Mouse (Mus musculus): ENCODE results near the gene Myt1l.

The Myt1l gene

DNA sequence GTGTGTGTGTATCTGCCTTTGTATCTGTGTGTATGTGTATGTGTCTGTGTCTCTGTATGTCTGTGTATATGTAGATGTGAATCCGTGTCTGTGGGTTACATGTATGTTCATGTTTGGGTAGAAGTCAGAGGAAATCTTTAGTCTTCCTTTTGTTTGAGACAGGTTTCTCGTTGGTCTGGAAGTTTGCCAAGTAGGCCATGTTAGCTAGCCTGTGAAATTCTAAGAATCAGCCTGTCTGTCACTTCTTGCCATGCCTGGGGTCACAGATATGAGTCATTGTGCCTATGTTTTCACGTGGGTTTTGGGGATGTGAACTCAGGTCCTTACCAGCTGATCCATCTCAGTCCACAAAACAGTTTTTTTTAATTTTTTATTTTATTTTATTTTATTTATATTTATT is 128.9 kb downstream of the Myt1l start:
- no peak for DNase-seq (ENCODE audit: low spot score)

- no peak for DNase-seq (ENCODE audit: low spot score)
These were observed 129.7 kb downstream of the Myt1l start for GRCm38 (mm10) chr12:29657870-29658269.

DNA sequence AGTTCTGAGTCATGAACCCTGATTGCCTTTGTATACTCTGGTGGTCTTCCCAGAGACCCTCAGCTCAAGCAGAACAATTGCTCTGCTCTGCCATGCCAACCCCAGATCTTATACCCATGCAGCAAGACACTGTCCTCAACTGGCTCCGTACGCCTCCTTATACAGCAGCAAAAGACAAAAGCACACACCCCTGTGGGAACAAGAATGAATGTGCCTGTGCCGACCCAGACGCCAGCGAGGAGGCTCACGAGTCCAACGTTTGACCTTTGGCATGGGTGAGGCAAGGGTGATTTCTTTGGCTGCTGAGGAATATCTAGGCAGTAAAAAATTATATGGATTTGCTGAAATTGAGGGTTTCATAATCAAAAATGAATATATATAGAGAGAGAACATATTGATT is 143.8 kb downstream of the Myt1l start:
- no peak for DNase-seq (ENCODE audit: low spot score)

GRCm38 (mm10) chr12:29675594-29676362 is 147.6 kb downstream of the Myt1l start:
- DNase-seq (ENCODE audit: low spot score) = peak; percentile 7

DNA sequence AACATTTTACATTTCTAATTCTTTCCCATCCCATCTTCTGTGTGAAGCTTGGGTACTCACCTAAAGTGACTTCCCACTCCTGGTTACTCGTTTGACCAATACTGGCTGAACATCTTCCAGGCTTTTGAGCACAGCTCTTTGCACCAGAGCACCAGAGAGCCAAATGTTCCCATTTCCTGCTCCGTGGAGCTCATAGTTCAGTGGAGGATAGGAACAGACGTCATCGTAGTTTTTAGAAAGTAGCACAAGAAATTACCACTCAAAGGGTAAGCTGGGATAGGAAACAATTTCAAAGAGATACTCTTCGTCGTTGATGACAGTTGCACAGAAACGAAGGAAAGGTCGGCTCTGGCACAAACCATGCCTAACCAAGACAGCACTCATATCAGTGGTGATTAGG is 154.2 kb downstream of the Myt1l start:
- no peak for DNase-seq (ENCODE audit: low spot score)

DNA sequence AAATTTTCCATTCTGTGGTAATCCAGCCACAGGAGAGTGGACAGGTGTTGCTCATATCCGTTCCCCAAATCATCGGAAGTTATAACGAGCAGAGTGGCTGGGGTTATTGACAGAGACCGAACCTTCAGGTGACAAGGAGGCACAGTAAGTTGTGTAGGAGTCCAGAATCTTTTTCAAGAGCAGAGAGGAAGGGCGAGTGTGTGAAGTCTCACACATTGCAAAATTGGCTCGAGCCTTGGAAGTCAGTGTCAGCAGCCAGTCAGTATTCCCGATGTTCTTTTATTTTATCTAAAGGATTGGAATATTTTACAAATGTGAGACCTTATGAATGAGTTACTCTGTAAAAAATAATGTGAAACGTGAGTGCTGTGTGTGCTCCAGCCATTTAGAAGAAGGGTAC is 154.8 kb downstream of the Myt1l start:
- no peak for DNase-seq (ENCODE audit: low spot score)

DNA sequence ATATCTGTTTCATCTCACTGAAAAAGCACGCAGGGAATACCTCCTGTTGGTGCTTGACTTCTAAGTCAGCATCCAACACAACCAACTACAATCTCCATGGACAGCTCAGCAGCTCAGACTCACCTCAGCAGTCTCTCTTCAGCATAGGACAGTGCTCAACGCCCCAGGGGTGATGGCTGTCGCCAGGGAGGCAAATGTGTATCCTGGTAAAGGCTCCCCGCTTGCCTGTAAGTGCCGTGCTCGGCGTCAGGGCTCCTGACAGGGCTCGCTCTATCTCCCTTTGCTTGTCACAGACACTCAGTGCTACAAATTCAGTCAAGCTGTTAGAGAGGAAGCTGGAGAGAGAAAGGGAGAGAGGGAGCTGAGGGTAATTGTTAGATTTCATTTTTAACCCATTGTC is 158.1 kb downstream of the Myt1l start:
- DNase-seq (ENCODE audit: low spot score) = no peak

- no peak for DNase-seq (ENCODE audit: low spot score)
These were observed 163.4 kb downstream of the Myt1l start for GRCm38 (mm10) chr12:29691566-29691965.

DNA sequence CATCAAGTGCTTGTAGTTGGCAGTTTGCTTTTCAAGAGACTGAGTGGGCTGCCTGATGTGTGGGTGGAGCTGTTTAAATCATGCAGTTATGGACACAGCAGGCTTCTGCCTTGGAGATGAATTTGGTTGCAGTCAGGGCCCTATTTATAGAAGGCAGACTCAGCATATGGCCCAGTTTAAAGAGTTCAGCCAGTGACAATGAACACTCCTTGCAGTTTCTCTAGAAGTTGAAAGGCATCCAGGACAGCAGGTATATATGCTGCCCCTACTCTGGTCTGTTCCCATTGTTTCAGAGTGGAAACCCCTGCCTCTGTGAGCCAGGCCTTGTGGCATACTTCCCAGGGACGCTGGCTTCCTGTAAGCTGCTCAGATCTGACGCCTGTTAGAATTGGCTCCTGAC is 167.0 kb downstream of the Myt1l start:
- DNase-seq (ENCODE audit: low spot score) = no peak

- no peak for DNase-seq (ENCODE audit: low spot score)
These were observed 169.6 kb downstream of the Myt1l start for GRCm38 (mm10) chr12:29697526-29698500.

- no peak for DNase-seq (ENCODE audit: low spot score)
These were observed 170.4 kb downstream of the Myt1l start for GRCm38 (mm10) chr12:29698541-29698940.

DNA sequence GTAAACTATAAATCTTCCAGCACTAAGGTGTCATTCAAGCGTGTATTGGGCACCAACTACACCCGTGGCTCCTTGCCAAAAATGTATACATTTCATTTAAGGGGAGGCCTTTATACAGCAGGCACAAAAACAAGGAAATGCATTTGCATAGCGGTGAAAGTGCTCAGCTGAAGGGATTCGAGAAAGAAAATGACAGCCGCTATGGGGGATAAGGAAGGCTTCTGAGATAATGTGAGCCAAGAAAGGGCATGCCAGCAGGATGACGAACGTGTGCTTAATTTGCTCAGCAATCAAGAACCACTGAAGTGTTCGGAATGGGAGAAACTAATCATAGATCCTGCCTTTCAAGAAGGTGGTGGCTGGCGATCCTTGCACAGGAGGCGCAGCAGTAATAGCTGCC is 170.8 kb downstream of the Myt1l start:
- no peak for DNase-seq (ENCODE audit: low spot score)

GRCm38 (mm10) chr12:29699386-29699785 is 171.2 kb downstream of the Myt1l start:
- no peak for DNase-seq (ENCODE audit: low spot score)

GRCm38 (mm10) chr12:29700026-29700425 is 171.8 kb downstream of the Myt1l start:
- no peak for DNase-seq (ENCODE audit: low spot score)

DNA sequence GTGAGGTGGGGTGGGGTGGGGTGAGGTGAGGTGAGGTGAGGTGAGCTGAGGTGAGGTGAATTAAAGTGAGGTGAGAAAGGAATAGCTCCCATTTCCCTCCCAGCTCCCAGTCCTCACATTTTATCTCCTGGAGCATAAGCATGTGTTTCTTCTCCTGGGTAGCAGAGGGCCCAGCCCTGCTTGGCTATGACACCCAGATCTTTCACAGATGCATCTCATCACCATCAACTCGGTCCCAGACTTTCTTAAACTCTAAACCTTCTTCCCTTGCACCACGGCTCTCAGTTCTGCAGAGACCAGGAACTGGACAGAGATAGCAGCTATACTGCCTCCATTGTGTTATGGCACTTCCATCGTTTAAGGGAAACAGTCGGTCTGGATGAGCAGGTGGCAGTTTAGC is 172.9 kb downstream of the Myt1l start:
- no peak for DNase-seq (ENCODE audit: low spot score)

- DNase-seq (ENCODE audit: low spot score) = no peak
These were observed 173.6 kb downstream of the Myt1l start for GRCm38 (mm10) chr12:29701731-29702316.

DNA sequence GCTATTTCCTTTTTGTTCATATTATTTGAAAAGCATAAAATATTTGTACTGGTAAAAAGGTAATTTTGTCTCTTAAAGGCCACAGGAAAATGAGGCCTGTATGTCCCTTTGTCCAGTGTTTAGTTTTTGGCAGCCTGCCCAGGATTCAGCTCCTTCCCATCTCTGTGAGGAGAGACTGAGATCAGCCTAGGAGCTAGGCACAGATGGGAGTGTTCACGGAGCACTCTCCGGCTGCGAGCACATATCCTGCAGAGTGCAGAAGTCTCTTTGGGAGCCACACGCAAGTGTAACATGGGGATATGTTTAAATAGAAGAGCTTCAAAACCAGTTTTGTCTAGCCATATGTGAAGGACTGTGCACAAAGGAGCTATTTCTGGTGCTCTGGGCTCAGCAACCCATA is 174.4 kb downstream of the Myt1l start:
- no peak for DNase-seq (ENCODE audit: low spot score)

DNA sequence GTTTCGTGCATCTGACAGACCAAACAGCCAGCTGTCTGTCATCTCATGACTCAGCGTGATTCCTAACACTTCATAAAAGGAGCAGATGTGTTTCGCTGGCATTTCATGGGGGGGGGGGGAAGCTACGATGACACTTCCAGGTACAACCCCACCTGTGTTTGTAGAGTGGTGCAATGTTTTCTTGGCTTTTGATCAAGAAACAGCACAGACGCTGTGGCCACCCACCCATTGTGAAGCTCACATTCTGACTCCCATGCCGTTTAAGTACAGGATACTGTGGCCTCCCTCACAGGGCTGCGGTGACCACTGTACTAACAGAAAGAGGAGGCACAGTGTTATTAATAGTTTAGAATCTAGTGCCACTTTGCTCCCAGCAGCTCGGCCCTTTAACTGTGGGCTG is 175.4 kb downstream of the Myt1l start:
- no peak for DNase-seq (ENCODE audit: low spot score)

GRCm38 (mm10) chr12:29707094-29707493 is 178.9 kb downstream of the Myt1l start:
- no peak for DNase-seq (ENCODE audit: low spot score)

- no peak for DNase-seq (ENCODE audit: low spot score)
These were observed 180.0 kb downstream of the Myt1l start for GRCm38 (mm10) chr12:29708166-29708565.

DNA sequence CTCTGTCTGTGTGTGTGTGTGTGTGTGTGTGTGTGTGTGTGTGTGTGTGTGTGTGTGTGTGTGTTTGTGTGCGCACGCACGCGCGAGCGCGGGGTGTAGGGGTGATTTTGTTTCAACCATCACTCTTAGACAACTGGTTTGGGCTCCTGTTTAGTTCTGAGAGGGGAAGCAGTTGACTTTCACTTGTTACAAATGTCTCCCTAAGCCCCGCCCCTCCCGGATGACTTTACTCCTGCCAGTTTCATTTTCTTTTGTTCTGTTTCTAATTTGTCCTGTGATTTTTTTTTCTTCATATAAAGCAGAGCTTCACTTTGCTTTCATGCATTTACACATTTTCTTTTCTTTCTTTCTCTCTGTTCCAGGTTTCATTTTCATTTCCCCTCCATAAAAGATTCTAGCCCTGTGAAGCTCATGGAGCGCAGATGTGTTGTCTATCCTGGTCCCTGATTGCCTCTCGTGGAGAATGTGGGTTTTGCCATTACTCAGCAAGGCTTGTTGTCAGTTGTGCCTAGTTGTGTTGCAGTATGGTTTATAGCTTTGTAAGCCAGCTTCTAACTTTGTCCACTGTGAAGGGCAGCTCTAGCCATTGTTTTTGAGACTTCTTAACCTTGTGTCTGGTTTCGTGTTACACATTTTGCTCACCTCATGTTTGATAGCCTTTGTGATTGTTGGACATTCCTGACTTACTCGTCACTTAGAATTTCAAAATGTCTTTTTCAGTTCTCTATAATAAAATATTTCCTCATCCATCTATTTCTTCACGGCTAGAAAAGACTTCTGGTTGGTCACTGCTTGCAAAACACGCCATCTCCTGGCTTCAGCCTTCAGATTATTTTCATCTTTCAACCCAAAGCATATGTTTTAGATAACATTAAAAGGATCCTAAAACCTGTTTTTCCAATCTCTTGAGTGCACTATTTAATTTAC is 184.9 kb downstream of the Myt1l start:
- no peak for DNase-seq (ENCODE audit: low spot score)
